Mouse (Mus musculus) kidney, adult 2 months (tissue): Measurements from ENCODE around the gene Edc3.

ENCODE experiments used
- CTCF ChIP-seq: fragments of 200-500 bp; conservative IDR thresholded peaks from 2 replicates; pipeline ENCODE4 v1.5.1; 2011; ENCODE audit warnings: low read depth, mild to moderate bottlenecking, control low read depth, low read length, moderate library complexity, mixed read lengths; ENCODE audit not compliant: insufficient read depth, insufficient read length
- POLR2A ChIP-seq: fragments of 200-500 bp; IDR thresholded peaks from one replicate; pipeline ENCODE4 v1.6.1; 2011; ENCODE audit warnings: low read depth, low read length, control low read depth

GRCm38 (mm10) chr9:57708720-57709274, 457 bp downstream of the Edc3 start:
- TF ChIP-seq POLR2A, result no peak
- TF ChIP-seq CTCF, result no peak
